Mouse (Mus musculus) midbrain, embryonic 16.5 days (tissue): ENCODE results near the gene Rps8. TPM values are rescaled to one million over a fixed set of nuclear protein-coding genes. Genes with fewer than 3 reads are reported as not detected.
A peak's percentile ranks its signal among the peaks of the same experiment; 100 is the strongest.

ENCODE experiments used
- ATAC-seq: fragments of 200-750 bp; cut with Nextera tagmentation; 2 replicates; pipeline ENCODE4 v1.8.0; 2017; ENCODE audit warnings: moderate TSS enrichment
- H3K27ac ChIP-seq: fragments of 300-500 bp; sonication (generic); 2 replicates; pipeline ENCODE4 v1.5.1; 2014; ENCODE audit warnings: mild to moderate bottlenecking, low read length, mixed read lengths
- H3K27me3 ChIP-seq: fragments of 300-500 bp; sonication (generic); 2 replicates; pipeline ENCODE4 v1.6.1; 2014; ENCODE audit warnings: low read depth, low read length, mixed read lengths; ENCODE audit not compliant: control insufficient read depth, insufficient read depth
- H3K36me3 ChIP-seq: fragments of 300-500 bp; sonication (generic); 2 replicates; pipeline ENCODE4 v1.6.1; 2014; ENCODE audit warnings: mild to moderate bottlenecking, low read length, moderate library complexity, mixed read lengths; ENCODE audit not compliant: control insufficient read depth, insufficient read depth
- H3K4me1 ChIP-seq: fragments of 300-500 bp; sonication (generic); 2 replicates; pipeline ENCODE4 v1.6.1; 2014; ENCODE audit warnings: mild to moderate bottlenecking, low read length, mixed read lengths; ENCODE audit not compliant: control insufficient read depth, insufficient read depth
- H3K4me2 ChIP-seq: fragments of 300-500 bp; sonication (generic); 2 replicates; pipeline ENCODE4 v1.6.1; 2014; ENCODE audit warnings: mild to moderate bottlenecking, low read length, mixed read lengths
- H3K4me3 ChIP-seq: fragments of 300-500 bp; sonication (generic); 2 replicates; pipeline ENCODE4 v1.5.1; 2014; ENCODE audit warnings: low read depth, mild to moderate bottlenecking, low read length, moderate library complexity, mixed read lengths
- H3K9ac ChIP-seq: fragments of 300-500 bp; sonication (generic); 2 replicates; pipeline ENCODE4 v1.6.1; 2014; ENCODE audit warnings: low read depth, low read length, mixed read lengths
- H3K9me3 ChIP-seq: fragments of 300-500 bp; sonication (generic); replicated peaks from 2 replicates; pipeline ENCODE4 v1.6.1; 2014; ENCODE audit warnings: mild to moderate bottlenecking, low read length, mixed read lengths; ENCODE audit not compliant: control insufficient read depth, poor library complexity, severe bottlenecking
- WGBS: fragments of 180-500 bp; shearing (Covaris S2); extraction: QIAGEN DNeasy Blood & Tissue Kit; methylation state at CpG from one replicate; pipeline ENCODE4 v1.1.7; 2014; 5-methylcytosine and 5-hydroxymethylcytosine counted together
- microRNA-seq: library from miRNA; unstranded; fragments of <30 nt; microRNA quantifications from one replicate; pipeline ENCODE4, GENCODE M21; 2017
- polyA plus RNA-seq: library from polyadenylated mRNA; unstranded; fragments of >200 nt; fragmentation: Nextera tagmentation; extraction: Ambion mirVana; gene quantifications from 2 replicates; pipeline ENCODE4 v1.2.1, GENCODE M21; 2015

Gene Rps8
- polyA plus RNA-seq, 1 experiment from 2014 or later = 381 TPM

DNA sequence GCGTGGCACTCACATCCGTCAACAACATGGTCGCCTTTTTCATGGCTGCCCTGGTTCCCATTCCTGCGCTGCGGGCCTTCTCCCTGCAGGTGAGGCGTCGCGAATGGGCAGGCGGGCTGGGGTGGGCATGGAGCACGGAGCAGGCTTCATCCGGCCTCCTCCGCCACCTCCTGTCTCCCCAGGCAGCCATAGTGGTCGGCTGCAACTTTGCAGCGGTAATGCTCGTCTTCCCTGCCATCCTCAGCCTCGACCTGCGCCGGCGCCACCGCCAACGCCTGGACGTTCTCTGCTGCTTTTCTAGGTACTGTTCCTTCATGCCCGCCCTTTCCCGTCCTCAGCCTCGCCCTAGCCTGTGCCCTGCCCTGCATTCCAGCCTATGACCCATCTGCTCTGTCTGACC lies 46.7 kb downstream of the Rps8 start:
- Histone ChIP-seq H3K36me3 (peaks cover 13% of the 10 kb centered on the region), H3K4me1 (no peaks in the 10 kb centered on the region), H3K4me3 (no peak overlapping the region), H3K9ac (no peak overlapping the region), H3K27me3 (no peaks in the 10 kb centered on the region), H3K27ac (no peak overlapping the region), H3K9me3 (no peaks in the 10 kb centered on the region), H3K4me2 (no peak overlapping the region)
- ATAC-seq = no peak
- WGBS = 95% methylated on average over 25 of the region's 25 CpGs

- no peak for ATAC-seq
- no peak overlapping the region for H3K27ac ChIP-seq
- WGBS = 96% methylated on average over 6 of the region's 6 CpGs
- no peak overlapping the region for H3K4me3 ChIP-seq
- no peak overlapping the region for H3K4me2 ChIP-seq
- no peaks in the 10 kb centered on the region for H3K27me3 ChIP-seq
- peaks cover 9% of the 10 kb centered on the region for H3K36me3 ChIP-seq
- H3K4me1 ChIP-seq = no peaks in the 10 kb centered on the region
- no peak overlapping the region for H3K9ac ChIP-seq
- H3K9me3 ChIP-seq = no peaks in the 10 kb centered on the region
Measured at GRCm38 (mm10) chr4:117108524-117108849, 47.6 kb downstream of the Rps8 start.

DNA sequence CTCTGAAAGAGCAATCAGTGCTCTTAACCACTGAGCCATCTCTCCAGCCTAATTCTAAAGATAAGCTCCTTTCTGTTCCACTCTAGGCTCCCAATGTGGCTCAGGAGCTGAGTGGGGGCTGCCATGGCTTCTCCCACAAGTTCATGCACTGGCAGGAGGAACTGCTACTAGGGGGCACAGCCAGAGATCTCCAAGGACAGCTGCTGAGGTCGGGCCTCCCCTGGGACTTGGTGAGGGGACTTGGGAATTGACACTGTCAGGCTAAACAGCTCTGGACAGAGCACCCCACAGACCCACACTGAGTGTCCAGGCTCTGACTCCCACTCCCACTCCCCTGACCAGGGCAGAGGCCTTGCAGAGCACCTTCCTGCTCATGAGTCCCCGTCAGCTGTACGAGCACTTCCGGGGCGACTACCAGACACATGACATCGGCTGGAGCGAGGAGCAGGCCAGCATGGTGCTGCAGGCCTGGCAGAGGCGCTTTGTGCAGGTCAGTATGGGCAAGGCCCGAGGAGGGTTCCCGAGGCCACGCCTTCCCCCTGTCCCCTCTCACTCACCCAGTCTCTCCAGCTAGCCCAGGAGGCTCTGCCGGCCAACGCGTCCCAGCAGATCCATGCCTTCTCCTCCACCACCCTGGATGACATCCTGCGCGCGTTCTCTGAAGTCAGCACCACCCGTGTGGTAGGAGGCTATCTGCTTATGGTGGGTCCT lies 48.1 kb downstream of the Rps8 start:
- Histone ChIP-seq H3K4me1 (no peaks in the 10 kb centered on the region), H3K9ac (no peak overlapping the region), H3K9me3 (no peaks in the 10 kb centered on the region), H3K27ac (no peak overlapping the region), H3K36me3 (peaks cover 6% of the 10 kb centered on the region; the same call in 1 of the 2 replicates), H3K27me3 (no peaks in the 10 kb centered on the region), H3K4me3 (no peak overlapping the region), H3K4me2 (no peak overlapping the region)
- WGBS = 86% methylated on average over 18 of the region's 18 CpGs
- no peak for ATAC-seq

- Histone ChIP-seq H3K4me2 (no peak overlapping the region), H3K27me3 (no peaks in the 10 kb centered on the region), H3K9ac (0 out of 2 replicates have a peak overlapping the region, but pooled peaks have one; percentile 10), H3K9me3 (no peaks in the 10 kb centered on the region), H3K27ac (no peak overlapping the region), H3K36me3 (peaks cover 8% of the 10 kb centered on the region; the same call in 1 of the 2 replicates), H3K4me1 (no peaks in the 10 kb centered on the region), H3K4me3 (no peak overlapping the region)
- 34% methylated on average over 10 of the region's 10 CpGs for whole genome bisulfite sequencing
- no peak for ATAC-seq
Measured at GRCm38 (mm10) chr4:117105127-117105526, 50.9 kb downstream of the Rps8 start.

GRCm38 (mm10) chr4:117104672-117105071 lies 51.4 kb downstream of the Rps8 start:
- 71% methylated on average over 10 of the region's 10 CpGs for WGBS

More at GRCm38 (mm10) chr4:117104672-117105071, 51.4 kb downstream of the Rps8 start:
- Histone ChIP-seq H3K9ac (no peak overlapping the region), H3K27me3 (no peaks in the 10 kb centered on the region), H3K4me3 (no peak overlapping the region), H3K9me3 (no peaks in the 10 kb centered on the region), H3K4me2 (no peak overlapping the region), H3K4me1 (no peaks in the 10 kb centered on the region), H3K27ac (no peak overlapping the region), H3K36me3 (peaks cover 5% of the 10 kb centered on the region; the same call in 1 of the 2 replicates)
- no peak for ATAC-seq

Small RNA genes within 50 kb of the gene (microRNA-seq; reads per million reads assigned to microRNA genes)
- not detected for gene Gm22398

Other genes starting within 250 kb of the Rps8 start
- gene Urod, start 161.8 kb downstream of the Rps8 start, polyA plus RNA-seq = 46.9 and 51.4 TPM in 2 replicates
- 22.0 and 25.1 TPM in 2 replicates for gene Hectd3, start 160.9 kb downstream of the Rps8 start, polyA plus RNA-seq
- gene Eif2b3, start 136.8 kb downstream of the Rps8 start, polyA plus RNA-seq = 48.9 and 49.8 TPM in 2 replicates
- 7.4 and 9.5 TPM in 2 replicates for gene Ptch2, start 60.2 kb downstream of the Rps8 start, polyA plus RNA-seq
- 3.9 and 4.0 TPM in 2 replicates for gene Btbd19, start 30.5 kb downstream of the Rps8 start, polyA plus RNA-seq
- gene Tctex1d4, start 29.4 kb downstream of the Rps8 start, polyA plus RNA-seq = 0.46 and 1.1 TPM in 2 replicates
- 18.7 TPM in 2 replicates for gene Plk3, start 22.3 kb downstream of the Rps8 start, polyA plus RNA-seq
- gene Kif2c, start 26.4 kb upstream of the Rps8 start, polyA plus RNA-seq = 6.4 and 7.3 TPM in 2 replicates
- gene Tmem53, start 95.7 kb upstream of the Rps8 start, polyA plus RNA-seq = 9.3 and 10.1 TPM in 2 replicates
- 1.6 and 3.1 TPM in 2 replicates for gene Armh1, start 95.9 kb upstream of the Rps8 start, polyA plus RNA-seq